Mouse (Mus musculus) hindbrain, embryonic 11.5 days (tissue): ENCODE data around the gene Map6. TPM values are rescaled to one million over a fixed set of nuclear protein-coding genes. Genes with fewer than 3 reads are reported as not detected.
A peak's percentile ranks its signal among the peaks of the same experiment; 100 is the strongest.

Experiments
- ATAC-seq: fragments of 200-750 bp; cut with Nextera tagmentation; 2 replicates; pipeline ENCODE4 v1.8.0; 2017; ENCODE audit warnings: mild to moderate bottlenecking, moderate TSS enrichment, moderate library complexity; ENCODE audit not compliant: low FRiP score
- DNase-seq: peaks from one replicate; pipeline ENCODE4 v3.0.0-alpha.2; 2015; ENCODE audit warnings: low spot score
- H3K27ac ChIP-seq: fragments of 300-500 bp; sonication (generic); 2 replicates; pipeline ENCODE4 v1.5.1; 2014; ENCODE audit warnings: mild to moderate bottlenecking, low read depth, low read length
- H3K27me3 ChIP-seq: fragments of 300-500 bp; sonication (generic); 2 replicates; pipeline ENCODE4 v1.6.1; 2014; ENCODE audit warnings: mild to moderate bottlenecking, low read length, moderate library complexity, mixed read lengths; ENCODE audit not compliant: control insufficient read depth, insufficient read depth
- H3K36me3 ChIP-seq: fragments of 300-500 bp; sonication (generic); 2 replicates; pipeline ENCODE4 v1.6.1; 2014; ENCODE audit warnings: mild to moderate bottlenecking, low read length, moderate library complexity, mixed read lengths; ENCODE audit not compliant: control insufficient read depth, insufficient read depth
- H3K4me1 ChIP-seq: fragments of 300-500 bp; sonication (generic); replicated peaks from 2 replicates; pipeline ENCODE4 v1.6.1; 2014; ENCODE audit warnings: low read length, mixed read lengths; ENCODE audit not compliant: control insufficient read depth, insufficient read depth
- H3K4me2 ChIP-seq: fragments of 300-500 bp; sonication (generic); replicated peaks from 2 replicates; pipeline ENCODE4 v1.6.1; 2014; ENCODE audit warnings: mild to moderate bottlenecking, low read depth, low read length
- H3K4me3 ChIP-seq: fragments of 300-500 bp; sonication (generic); 2 replicates; pipeline ENCODE4 v1.5.1; 2014; ENCODE audit warnings: low read depth, low read length
- H3K9ac ChIP-seq: fragments of 300-500 bp; sonication (generic); 2 replicates; pipeline ENCODE4 v1.6.1; 2014; ENCODE audit warnings: low read depth, low read length
- H3K9me3 ChIP-seq: fragments of 300-500 bp; sonication (generic); 2 replicates; pipeline ENCODE4 v1.6.1; 2016; ENCODE audit warnings: low read length; ENCODE audit not compliant: control insufficient read depth
- WGBS: fragments of 180-500 bp; shearing (Covaris S2); extraction: QIAGEN DNeasy Blood & Tissue Kit; methylation state at CpG from one replicate; pipeline ENCODE4 v1.1.7; 2014; 5-methylcytosine and 5-hydroxymethylcytosine counted together
- polyA plus RNA-seq: library from polyadenylated mRNA; unstranded; fragments of >200 nt; fragmentation: Nextera tagmentation; extraction: Ambion mirVana; gene quantifications from 2 replicates; pipeline ENCODE4 v1.2.1, GENCODE M21; 2014

The Map6 gene
- polyA plus RNA-seq, 1 experiment from 2014 or later = 49.6 TPM

DNA sequence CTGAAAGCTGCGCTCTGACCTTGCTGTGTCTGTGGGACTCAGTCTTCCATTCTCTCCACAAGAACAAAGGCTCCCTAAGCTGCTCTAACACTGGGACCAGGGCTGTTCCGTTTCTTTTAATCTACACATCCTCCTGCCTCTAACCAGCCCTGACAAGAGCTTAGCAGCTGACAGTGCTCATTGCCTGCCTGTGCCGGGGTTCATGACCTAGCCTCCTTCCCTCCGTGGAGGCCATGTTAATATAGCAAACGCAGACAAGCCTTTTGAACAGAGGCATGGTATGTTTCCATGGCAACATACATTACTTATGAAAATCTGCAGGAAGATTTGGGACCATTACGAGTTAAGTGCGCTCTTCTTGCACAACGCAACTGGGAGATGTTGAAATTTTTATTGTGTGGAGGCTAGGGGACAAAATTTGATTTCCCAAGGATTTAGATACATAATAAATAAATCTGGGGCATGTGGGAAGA lies 45.5 kb downstream of the Map6 start:
- Histone ChIP-seq H3K4me2 (peak overlapping the region; percentile 13), H3K4me3 (no peak overlapping the region)
- ATAC-seq = peak; percentile 88

DNA sequence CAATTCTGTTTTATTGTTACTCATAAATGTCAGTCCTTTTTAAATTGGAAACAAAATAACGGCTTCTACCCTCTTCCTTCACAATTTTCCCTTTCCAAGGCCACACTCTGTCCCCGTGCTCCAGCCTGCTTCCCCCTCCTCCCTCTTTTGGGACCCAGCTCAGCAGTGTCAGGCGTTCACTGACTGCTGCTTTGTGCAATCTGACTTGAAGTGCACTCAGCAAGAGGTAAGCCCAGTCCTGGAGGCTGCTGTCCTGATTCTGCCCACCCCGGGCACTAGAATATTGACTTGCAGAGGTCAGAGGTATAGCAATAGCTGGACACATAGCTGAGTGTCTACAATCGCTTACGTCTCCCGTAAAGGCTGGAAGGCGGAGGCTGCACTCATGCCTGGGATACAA lies 46.0 kb downstream of the Map6 start:
- Histone ChIP-seq H3K4me1 (peaks cover 13% of the 10 kb centered on the region), H3K9ac (no peak overlapping the region), H3K27ac (peak overlapping the region; percentile 88), H3K4me2 (no peak overlapping the region), H3K4me3 (no peak overlapping the region), H3K36me3 (peaks cover 2% of the 10 kb centered on the region; the same call in 1 of the 2 replicates), H3K9me3 (no peaks in the 10 kb centered on the region), H3K27me3 (no peaks in the 10 kb centered on the region)
- DNase-seq (peak; percentile 48), ATAC-seq (peak; percentile 37)
- 48% methylated on average over 8 of the region's 8 CpGs for WGBS

More for the DNA sequence above, 45.5 kb downstream of the Map6 start:
- Histone ChIP-seq H3K4me1 (peaks cover 13% of the 10 kb centered on the region), H3K27me3 (no peaks in the 10 kb centered on the region), H3K9ac (peak overlapping the region; percentile 47), H3K36me3 (no peaks in the 10 kb centered on the region), H3K9me3 (no peaks in the 10 kb centered on the region), H3K27ac (peak overlapping the region; percentile 88)
- WGBS = 18% methylated on average over 8 of the region's 8 CpGs
- peak; percentile 67 for DNase-seq

DNA sequence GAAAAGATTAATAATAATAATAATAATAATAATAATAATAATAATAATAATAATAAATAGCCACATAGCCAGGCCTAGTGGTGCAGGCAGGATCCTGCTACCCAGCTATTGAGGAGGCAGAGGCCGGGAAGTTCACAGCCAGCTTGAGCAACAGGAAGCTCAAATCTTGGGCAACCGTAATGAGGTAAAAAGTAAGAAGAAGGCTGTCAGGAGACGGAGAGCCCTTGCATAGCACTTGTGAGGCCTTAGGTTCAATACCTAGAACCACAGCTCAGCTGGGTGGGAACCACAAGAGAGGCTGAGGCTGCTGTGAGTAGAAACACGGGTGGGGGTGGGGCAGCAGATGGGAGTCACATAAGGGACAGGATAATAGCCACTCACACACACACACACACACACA lies 47.3 kb downstream of the Map6 start:
- no peaks in the 10 kb centered on the region for H3K9me3 ChIP-seq
- H3K4me1 ChIP-seq = peaks cover 13% of the 10 kb centered on the region
- H3K4me2 ChIP-seq = no peak overlapping the region
- H3K27me3 ChIP-seq = no peaks in the 10 kb centered on the region
- ATAC-seq = no peak
- no peak overlapping the region for H3K9ac ChIP-seq
- H3K27ac ChIP-seq = no peak overlapping the region
- peaks cover 2% of the 10 kb centered on the region; the same call in 1 of the 2 replicates for H3K36me3 ChIP-seq
- no peak overlapping the region for H3K4me3 ChIP-seq
- 81% methylated on average over 4 of the region's 4 CpGs for WGBS
- DNase-seq = no peak

DNA sequence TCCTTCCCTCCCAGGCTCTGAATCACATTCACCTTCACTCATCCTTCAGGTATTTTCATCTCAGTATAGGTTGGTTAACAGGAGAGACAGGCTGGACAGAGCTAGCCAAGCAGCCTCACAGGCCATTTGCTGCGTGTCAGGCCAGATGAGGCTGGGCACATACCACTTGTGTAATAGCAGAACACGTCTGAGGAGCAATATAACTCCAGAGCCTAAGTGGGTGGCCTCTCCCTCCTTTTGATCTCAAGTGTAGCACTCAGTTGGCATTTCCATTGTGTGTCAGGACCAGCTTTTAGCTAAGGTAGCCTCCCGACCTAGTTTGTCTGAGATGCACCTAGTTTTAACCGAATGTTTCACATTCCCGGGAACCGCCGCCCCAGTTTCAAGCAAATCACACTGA lies 49.0 kb downstream of the Map6 start:
- no peak for DNase-seq
- H3K4me2 ChIP-seq = no peak overlapping the region
- no peak overlapping the region for H3K4me3 ChIP-seq
- no peaks in the 10 kb centered on the region for H3K9me3 ChIP-seq
- no peak overlapping the region for H3K9ac ChIP-seq
- WGBS = 85% methylated on average over 7 of the region's 7 CpGs
- H3K36me3 ChIP-seq = peaks cover 2% of the 10 kb centered on the region; the same call in 1 of the 2 replicates
- H3K27me3 ChIP-seq = no peaks in the 10 kb centered on the region
- ATAC-seq = no peak
- no peak overlapping the region for H3K27ac ChIP-seq
- H3K4me1 ChIP-seq = peaks cover 18% of the 10 kb centered on the region

DNA sequence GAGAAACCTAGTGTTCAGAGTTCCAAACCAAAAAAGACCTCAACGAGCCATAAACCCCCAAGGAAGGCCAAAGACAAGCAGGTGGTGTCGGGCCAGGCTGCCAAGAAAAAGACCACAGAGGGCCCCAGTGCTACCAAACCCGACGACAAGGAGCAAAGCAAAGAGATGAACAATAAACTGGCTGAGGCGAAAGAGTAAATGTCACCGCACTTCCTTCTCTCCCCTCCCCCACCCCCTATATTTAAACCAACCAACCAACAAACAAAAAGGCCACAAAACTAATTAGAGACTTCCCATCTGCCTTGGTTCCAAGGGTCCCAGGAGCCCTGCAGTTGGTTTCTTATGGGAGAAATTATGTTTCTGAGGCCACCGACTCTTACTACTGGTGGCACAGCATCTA lies 50.2 kb downstream of the Map6 start:
- 71% methylated on average over 7 of the region's 7 CpGs for WGBS
- DNase-seq (no peak), ATAC-seq (no peak)
- Histone ChIP-seq H3K36me3 (peaks cover 2% of the 10 kb centered on the region; the same call in 1 of the 2 replicates), H3K9me3 (no peaks in the 10 kb centered on the region), H3K9ac (no peak overlapping the region), H3K27me3 (no peaks in the 10 kb centered on the region), H3K4me1 (peaks cover 11% of the 10 kb centered on the region), H3K4me3 (no peak overlapping the region), H3K4me2 (no peak overlapping the region), H3K27ac (no peak overlapping the region)

DNA sequence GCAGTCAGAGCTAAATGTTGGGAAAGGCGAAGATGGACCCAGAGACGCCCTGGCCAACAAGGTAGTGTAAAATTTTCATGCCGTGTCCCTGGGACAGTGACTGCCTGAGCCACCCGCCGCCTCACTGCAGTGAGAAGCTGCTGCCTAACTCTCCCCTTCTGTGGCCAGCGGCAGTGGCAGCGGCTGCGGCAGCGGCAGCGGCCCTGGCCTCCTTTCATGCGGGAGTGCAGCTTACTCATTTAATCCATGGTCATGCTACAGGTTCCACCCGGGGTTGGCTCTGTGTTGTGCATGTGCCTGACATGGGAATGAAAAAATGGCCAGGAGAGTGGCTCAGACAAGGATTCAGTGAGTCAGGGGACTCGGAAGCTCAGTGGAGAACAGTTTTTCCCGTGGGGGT lies 53.3 kb downstream of the Map6 start:
- peak overlapping the region; percentile 48 for H3K27ac ChIP-seq
- 41% methylated on average over 14 of the region's 14 CpGs for WGBS
- H3K27me3 ChIP-seq = no peaks in the 10 kb centered on the region
- H3K9me3 ChIP-seq = no peaks in the 10 kb centered on the region
- H3K4me2 ChIP-seq = no peak overlapping the region
- H3K4me3 ChIP-seq = no peak overlapping the region
- peaks cover 2% of the 10 kb centered on the region; the same call in 1 of the 2 replicates for H3K36me3 ChIP-seq
- DNase-seq (no peak), ATAC-seq (no peak)
- H3K4me1 ChIP-seq = peaks cover 5% of the 10 kb centered on the region
- no peak overlapping the region for H3K9ac ChIP-seq

DNA sequence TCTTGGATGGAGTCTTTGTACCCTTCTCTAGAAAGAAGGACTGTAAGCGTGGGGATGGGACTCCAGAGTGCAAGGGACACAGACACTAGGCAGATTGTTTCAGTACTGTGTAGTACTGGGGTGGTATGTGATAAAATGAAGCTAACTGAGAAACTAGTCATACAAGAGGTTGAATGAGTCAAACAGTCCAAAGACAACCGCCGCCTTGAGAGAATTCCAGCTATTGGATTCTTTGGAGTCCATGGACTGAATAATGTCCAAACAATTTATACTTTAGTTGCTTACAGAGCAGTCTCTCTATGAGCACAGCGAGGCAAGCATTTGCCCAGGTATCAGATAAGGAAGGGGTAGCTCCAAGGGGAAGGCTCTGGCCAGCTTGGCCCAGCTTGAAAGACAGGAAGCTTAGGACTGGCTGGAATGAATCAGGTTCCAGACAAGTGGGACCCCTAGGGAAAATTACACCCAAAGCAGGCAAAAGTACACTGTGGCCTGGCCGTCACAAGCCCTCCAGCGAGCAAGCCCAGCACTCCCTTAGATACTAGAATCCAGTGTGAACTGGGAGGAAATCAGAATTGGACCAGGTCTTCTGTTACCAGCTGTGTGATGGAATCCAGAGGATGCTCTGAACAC lies 55.6 kb downstream of the Map6 start:
- H3K9ac ChIP-seq = no peak overlapping the region
- peaks cover 5% of the 10 kb centered on the region for H3K4me1 ChIP-seq
- DNase-seq (no peak), ATAC-seq (no peak)
- no peak overlapping the region for H3K4me3 ChIP-seq
- no peak overlapping the region for H3K4me2 ChIP-seq
- 89% methylated on average over 6 of the region's 6 CpGs for WGBS
- H3K27me3 ChIP-seq = no peaks in the 10 kb centered on the region
- no peak overlapping the region for H3K27ac ChIP-seq
- no peaks in the 10 kb centered on the region for H3K9me3 ChIP-seq
- H3K36me3 ChIP-seq = peaks cover 2% of the 10 kb centered on the region; the same call in 1 of the 2 replicates

DNA sequence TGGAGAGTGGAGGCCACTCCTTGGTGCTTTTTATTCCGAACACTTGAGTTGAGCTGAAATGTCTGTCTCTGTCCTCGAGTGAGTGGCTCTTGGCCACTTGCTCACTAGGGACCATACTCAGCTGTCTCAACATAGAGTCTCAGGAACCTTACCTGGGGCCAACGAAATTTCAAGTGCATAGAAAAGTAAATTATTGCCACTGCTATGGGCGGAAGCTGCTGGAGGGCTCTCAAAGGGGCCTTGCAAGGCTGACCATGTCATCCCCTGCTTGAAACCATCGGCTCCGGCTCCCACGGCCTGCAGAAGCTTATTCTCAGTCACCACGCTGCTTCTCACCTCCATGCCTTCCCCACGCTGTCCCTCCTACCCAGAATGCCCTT lies 56.1 kb downstream of the Map6 start:
- H3K27me3 ChIP-seq = no peaks in the 10 kb centered on the region
- H3K9ac ChIP-seq = no peak overlapping the region
- peaks cover 5% of the 10 kb centered on the region for H3K4me1 ChIP-seq
- H3K9me3 ChIP-seq = no peaks in the 10 kb centered on the region
- DNase-seq (no peak), ATAC-seq (no peak)
- no peak overlapping the region for H3K27ac ChIP-seq
- H3K36me3 ChIP-seq = no peaks in the 10 kb centered on the region
- no peak overlapping the region for H3K4me3 ChIP-seq
- 88% methylated on average over 9 of the region's 9 CpGs for WGBS
- H3K4me2 ChIP-seq = no peak overlapping the region

DNA sequence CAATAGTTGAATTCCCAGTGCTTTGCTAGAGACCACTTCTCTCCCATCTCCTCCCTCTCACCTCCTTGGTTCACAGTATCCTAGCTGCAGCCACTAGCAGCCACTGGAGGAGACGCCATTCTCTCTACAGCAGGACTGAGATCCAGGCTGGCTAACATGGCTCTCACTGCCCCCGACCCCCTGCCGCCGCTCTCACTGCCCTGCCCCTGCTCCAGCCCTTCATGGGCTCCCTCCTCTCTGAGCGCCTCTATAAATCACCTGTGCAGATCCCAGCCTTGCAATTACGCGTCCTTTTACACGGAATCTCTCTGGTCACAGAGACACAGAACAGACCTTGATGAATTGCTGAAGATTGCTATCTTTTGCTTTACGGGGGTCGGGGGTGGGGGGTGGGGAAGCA lies 57.6 kb downstream of the Map6 start:
- peak overlapping the region; percentile 67; the same call in 1 of the 2 replicates for H3K27ac ChIP-seq

More for the DNA sequence above, 57.6 kb downstream of the Map6 start:
- Histone ChIP-seq H3K4me3 (no peak overlapping the region), H3K4me1 (peaks cover 6% of the 10 kb centered on the region), H3K36me3 (no peaks in the 10 kb centered on the region), H3K4me2 (no peak overlapping the region), H3K9ac (no peak overlapping the region), H3K9me3 (no peaks in the 10 kb centered on the region), H3K27me3 (no peaks in the 10 kb centered on the region)
- DNase-seq (no peak), ATAC-seq (peak; percentile 34)
- WGBS = 26% methylated on average over 10 of the region's 10 CpGs
